Mouse (Mus musculus) CH12.LX (cell line): Measurements from ENCODE around the gene Pnpo. TPM values are rescaled to one million over a fixed set of nuclear protein-coding genes. Genes with fewer than 3 reads are reported as not detected.

Experiments
- DNase-seq: peaks from one replicate; pipeline ENCODE4 v3.0.0-alpha.2; 2013; ENCODE audit errors: extremely low read depth
- H3K27ac ChIP-seq: 2 replicates; pipeline ENCODE4 v1.5.1; 2012; ENCODE audit warnings: low read depth, mild to moderate bottlenecking, control low read depth, moderate library complexity; ENCODE audit not compliant: insufficient read depth
- H3K27me3 ChIP-seq: replicated peaks from 2 replicates; pipeline ENCODE3; 2012; ENCODE audit warnings: inconsistent platforms
- H3K36me3 ChIP-seq, 2 experiments: replicated peaks in 1 of 2; 2 replicates each; pipeline versions ENCODE3 to v1.6.1; 2012; ENCODE audit warnings: inconsistent platforms in 1 of 2, low read length in 1 of 2, mild to moderate bottlenecking in 1 of 2, mixed read lengths in 1 of 2, moderate library complexity in 1 of 2; ENCODE audit not compliant: control insufficient read depth in 1 of 2, insufficient read depth in 1 of 2
- H3K4me1 ChIP-seq, 2 experiments: 2 replicates each; pipeline ENCODE4 v1.6.1; 2012; ENCODE audit warnings: inconsistent platforms in 1 of 2, moderate library complexity in 1 of 2; ENCODE audit not compliant: insufficient read depth in 2 of 2, control insufficient read depth in 1 of 2
- H3K4me2 ChIP-seq: 2 replicates; pipeline ENCODE4 v1.6.1; 2012; ENCODE audit warnings: low read depth, mild to moderate bottlenecking, control low read depth; ENCODE audit not compliant: poor library complexity, insufficient read depth, severe bottlenecking
- H3K4me3 ChIP-seq, 3 experiments: fragments of 150-350 bp in 1 of 3; sonication (generic) in 1 of 3; replicated peaks in 1 of 3; 2 replicates each; pipeline versions ENCODE3 to v1.5.1; 2011 to 2012; ENCODE audit warnings: low read depth in 2 of 3, low read length in 2 of 3, mild to moderate bottlenecking in 2 of 3, moderate library complexity in 2 of 3, control low read depth in 1 of 3, improper control_type of control experiment in 1 of 3, inconsistent platforms in 1 of 3, mixed read lengths in 1 of 3; ENCODE audit not compliant: poor library complexity in 1 of 3
- H3K79me2 ChIP-seq: replicated peaks from 2 replicates; pipeline ENCODE4 v1.6.1; 2012; ENCODE audit warnings: mild to moderate bottlenecking, moderate library complexity; ENCODE audit not compliant: control insufficient read depth, poor library complexity, insufficient read depth, severe bottlenecking; ENCODE audit errors: extremely low read depth
- H3K9ac ChIP-seq: 2 replicates; pipeline ENCODE4 v1.6.1; 2012; ENCODE audit warnings: low read depth, mild to moderate bottlenecking, control low read depth, moderate library complexity; ENCODE audit not compliant: insufficient read depth
- H3K9me3 ChIP-seq: replicated peaks from 2 replicates; pipeline ENCODE3; 2012; ENCODE audit warnings: low read length, inconsistent platforms, mixed read lengths
- CHD2 ChIP-seq: IDR thresholded peaks from 2 replicates; pipeline ENCODE4 v1.6.1; 2011; ENCODE audit warnings: low read length, improper control_type of control experiment
- CTCF ChIP-seq, 2 experiments: IDR thresholded peaks in 1 of 2; conservative IDR thresholded peaks in 1 of 2; 2 replicates each; pipeline ENCODE4 v1.5.1; 2011 to 2012; ENCODE audit warnings: low read depth in 2 of 2, low read length in 2 of 2, improper control_type of control experiment in 1 of 2, inconsistent platforms in 1 of 2, mild to moderate bottlenecking in 1 of 2, moderate library complexity in 1 of 2
- ELF1 ChIP-seq: IDR thresholded peaks from 2 replicates; pipeline ENCODE4 v1.6.1; 2014; ENCODE audit warnings: low read depth, mild to moderate bottlenecking, inconsistent platforms, low read length, improper control_type of control experiment
- EP300 ChIP-seq: IDR thresholded peaks from 2 replicates; pipeline ENCODE4 v1.6.1; 2011; ENCODE audit warnings: low read length, improper control_type of control experiment
- HCFC1 ChIP-seq: IDR thresholded peaks from 2 replicates; pipeline ENCODE4 v1.6.1; 2012; ENCODE audit warnings: low read depth, mild to moderate bottlenecking, inconsistent platforms, low read length, improper control_type of control experiment
- IRF4 ChIP-seq: IDR thresholded peaks from 2 replicates; pipeline ENCODE4 v1.6.1; 2014; ENCODE audit warnings: low read depth, mild to moderate bottlenecking, inconsistent platforms, low read length, improper control_type of control experiment
- KAT2A ChIP-seq: IDR thresholded peaks from 2 replicates; pipeline ENCODE4 v1.6.1; 2012; ENCODE audit warnings: low read length, improper control_type of control experiment, inconsistent platforms; ENCODE audit not compliant: insufficient replicate concordance
- MAZ ChIP-seq: IDR thresholded peaks from 2 replicates; pipeline ENCODE4 v1.6.1; 2012; ENCODE audit warnings: low read depth, mild to moderate bottlenecking, inconsistent platforms, low read length, improper control_type of control experiment, moderate library complexity
- MEF2A ChIP-seq: IDR thresholded peaks from 2 replicates; pipeline ENCODE4 v1.6.1; 2014; ENCODE audit warnings: low read depth, mild to moderate bottlenecking, inconsistent platforms, low read length, improper control_type of control experiment, borderline replicate concordance
- MXI1 ChIP-seq: IDR thresholded peaks from 2 replicates; pipeline ENCODE4 v1.6.1; 2011; ENCODE audit warnings: mild to moderate bottlenecking, low read depth, low read length, improper control_type of control experiment
- NELFE ChIP-seq: IDR thresholded peaks from 2 replicates; pipeline ENCODE4 v1.6.1; 2011; ENCODE audit warnings: low read depth, low read length, improper control_type of control experiment
- PAX5 ChIP-seq: IDR thresholded peaks from 2 replicates; pipeline ENCODE4 v1.6.1; 2012; ENCODE audit warnings: low read length, inconsistent platforms, mixed read lengths
- POLR2A ChIP-seq: IDR thresholded peaks from 2 replicates; pipeline ENCODE4 v1.6.1; 2011; ENCODE audit warnings: low read depth, mild to moderate bottlenecking, improper control_type of control experiment, low read length
- POLR2AphosphoS2 ChIP-seq: IDR thresholded peaks from 2 replicates; pipeline ENCODE4 v1.6.1; 2011; ENCODE audit warnings: low read depth, low read length, improper control_type of control experiment
- RAD21 ChIP-seq: IDR thresholded peaks from 2 replicates; pipeline ENCODE4 v1.6.1; 2011; ENCODE audit warnings: low read depth, mild to moderate bottlenecking, low read length, improper control_type of control experiment, moderate library complexity
- SMC3 ChIP-seq: IDR thresholded peaks from 2 replicates; pipeline ENCODE4 v1.6.1; 2011; ENCODE audit warnings: low read depth, low read length, improper control_type of control experiment
- TBP ChIP-seq: conservative IDR thresholded peaks from 2 replicates; pipeline ENCODE4 v1.6.1; 2011; ENCODE audit warnings: low read depth, low read length, improper control_type of control experiment
- TCF12 ChIP-seq: IDR thresholded peaks from 2 replicates; pipeline ENCODE4 v1.6.1; 2014; ENCODE audit warnings: low read depth, mild to moderate bottlenecking, inconsistent platforms, low read length, improper control_type of control experiment
- UBTF ChIP-seq: IDR thresholded peaks from 2 replicates; pipeline ENCODE4 v1.6.1; 2012; ENCODE audit warnings: low read depth, mild to moderate bottlenecking, inconsistent platforms, low read length, improper control_type of control experiment, moderate library complexity
- USF1 ChIP-seq: IDR thresholded peaks from 2 replicates; pipeline ENCODE4 v1.6.1; 2014; ENCODE audit warnings: low read depth, mild to moderate bottlenecking, inconsistent platforms, low read length, improper control_type of control experiment
- USF2 ChIP-seq: conservative IDR thresholded peaks from 2 replicates; pipeline ENCODE4 v1.6.1; 2011; ENCODE audit warnings: low read depth, low read length, improper control_type of control experiment
- ZC3H11A ChIP-seq: IDR thresholded peaks from 2 replicates; pipeline ENCODE4 v1.6.1; 2012; ENCODE audit warnings: low read depth, mild to moderate bottlenecking, inconsistent platforms, low read length, improper control_type of control experiment
- ZKSCAN1 ChIP-seq: IDR thresholded peaks from 2 replicates; pipeline ENCODE4 v1.6.1; 2012; ENCODE audit warnings: low read depth, inconsistent platforms, low read length, improper control_type of control experiment, borderline replicate concordance
- ZMIZ1 ChIP-seq: IDR thresholded peaks from 2 replicates; pipeline ENCODE4 v1.6.1; 2012; ENCODE audit warnings: low read depth, mild to moderate bottlenecking, inconsistent platforms, low read length, improper control_type of control experiment
- dilution Hi-C: fragments of 300-500 bp; cut with MboI; formaldehyde crosslinking; loops from 2 replicates; pipeline ENCODE4 v1.14.3; 2020; ENCODE audit warnings: low sequenced_read_pairs; ENCODE audit not compliant: extremely low pct_unique_long_range_greater_than_20kb, extremely low pct_ligation_motif_present
- in situ Hi-C: fragments of 300-500 bp; cut with MboI; formaldehyde crosslinking; loops from 3 replicates; pipeline ENCODE4 v1.14.3; 2019; ENCODE audit warnings: low sequenced_read_pairs, low pct_ligation_motif_present, low pct_unique_long_range_greater_than_20kb, mixed read lengths
- polyA plus RNA-seq: library from polyadenylated mRNA; unstranded; fragments of >175 nt; gene quantifications from 2 replicates; pipeline ENCODE4 v1.2.1, GENCODE M21; 2012; ENCODE audit warnings: low read depth; ENCODE audit not compliant: insufficient read length
- total RNA-seq, 2 experiments: library from RNA; depleted of rRNA; stranded (reverse); fragments of 300-350 nt in 1 of 2; fragments of >200 nt in 1 of 2; gene quantifications; 2 replicates each; pipeline ENCODE4 v1.2.3; 2012 to 2014

Pnpo gene
- total and polyA plus RNA-seq, 3 experiments: 36.3 to 54.3 (median 38.5) TPM

- TF ChIP-seq MEF2A: peak; percentile 62; the same call in 1 of the 2 replicates
- TF ChIP-seq NELFE: 0 out of 2 replicates have a peak, but pooled peaks have one; percentile 46
- no peak for TF ChIP-seq ZC3H11A
- peak; percentile 88 for TF ChIP-seq UBTF
- no peak for TF ChIP-seq POLR2AphosphoS2
- TF ChIP-seq MAZ: peak; percentile 89
- TF ChIP-seq HCFC1: peak; percentile 35
- TF ChIP-seq POLR2A: peak; percentile 69
- peak; percentile 59; the same call in 1 of the 2 replicates for TF ChIP-seq MXI1
- peak; percentile 61; the same call in 1 of the 2 replicates for TF ChIP-seq EP300
- TF ChIP-seq TBP: peak; percentile 94
- peak; percentile 70; the same call in 1 of the 2 replicates for TF ChIP-seq TCF12
- peak; percentile 37; the same call in 1 of the 2 replicates for TF ChIP-seq IRF4
- TF ChIP-seq USF2: 0 out of 2 replicates have a peak, but pooled peaks have one; percentile 5
- no peak for TF ChIP-seq PAX5
- no peak for TF ChIP-seq KAT2A
- no peak; the same call in 1 of the 2 replicates for TF ChIP-seq ZMIZ1
- no peak for TF ChIP-seq ZKSCAN1
- no peak for TF ChIP-seq USF1
- peak; percentile 51; the same call in 1 of the 2 replicates for TF ChIP-seq ELF1
- 0 out of 2 replicates have a peak, but pooled peaks have one; percentile 17 for TF ChIP-seq CHD2
Measured at GRCm38 (mm10) chr11:96992722-96993311, 49.0 kb upstream of the Pnpo start (continued).

- Histone ChIP-seq H3K79me2 (no peaks in the 10 kb centered on the region), H3K4me3 (no peak overlapping the region), H3K27ac (peak overlapping the region; percentile 88; the same call in 1 of the 2 replicates), H3K4me2 (no peak overlapping the region), H3K9ac (no peak overlapping the region; the same call in 1 of the 2 replicates), H3K27me3 (no peaks in the 10 kb centered on the region), H3K36me3 (peaks cover 0 to 6% of the 10 kb centered on the region in 2 experiments), H3K4me1 (peaks cover 59 to 93% of the 10 kb centered on the region in 2 experiments), H3K9me3 (no peaks in the 10 kb centered on the region)
- TF ChIP-seq KAT2A: no peak
- no peak for TF ChIP-seq USF2
- no peak for TF ChIP-seq SMC3
- no peak for TF ChIP-seq CTCF (conservative IDR thresholded peaks at IDR 0.05 in 1 of 2, IDR thresholded peaks at IDR 0.05 in 1 of 2; ENCODE audit: low read depth in 2 of 2, low read length in 2 of 2)
- TF ChIP-seq RAD21: no peak
- no peak for DNase-seq
- dilution Hi-C loops: no loop called here
- in situ Hi-C loops: no loop called here
Measured at GRCm38 (mm10) chr11:96991501-96991900, 47.7 kb upstream of the Pnpo start.
